Mouse (Mus musculus): ENCODE results near the gene Ddx23.

DNA sequence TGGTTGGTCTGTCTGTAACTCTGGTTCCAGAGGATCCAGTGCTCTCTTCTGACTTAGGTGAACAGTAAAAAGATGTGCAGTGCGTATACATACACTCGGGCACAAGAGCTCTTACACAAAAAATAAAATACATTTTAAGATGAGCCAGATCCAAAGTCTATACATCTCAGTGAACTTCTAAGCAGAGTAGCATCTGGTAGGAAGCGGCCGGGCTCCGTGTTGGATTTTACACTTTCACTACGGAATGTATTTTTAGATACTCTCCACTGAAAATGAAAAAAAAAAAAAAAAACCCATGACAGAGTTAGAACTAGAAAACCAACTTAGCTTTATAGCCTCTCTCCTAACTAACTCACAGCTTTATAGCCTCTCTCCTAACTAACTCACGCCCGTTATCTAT, 18.0 kb upstream of the Ddx23 start:
- no peak for TF ChIP-seq MAX (IDR thresholded peaks at IDR 0.05; ENCODE audit: low read length)
- TF ChIP-seq MEF2A (IDR thresholded peaks at IDR 0.05; ENCODE audit: extremely low read depth, insufficient replicate concordance, low read depth, low read length, poor library complexity, severe bottlenecking), result 0 out of 2 replicates have a peak, but pooled peaks have one; percentile 42
- TF ChIP-seq USF2 (IDR thresholded peaks at IDR 0.05; ENCODE audit: borderline replicate concordance in 1 of 2, insufficient read depth in 1 of 2, low read depth in 1 of 2, low read length in 2 of 2), result no peak
- no peak for TF ChIP-seq MYB (IDR thresholded peaks at IDR 0.05; ENCODE audit: low read depth, low read length)
- no peak for TF ChIP-seq TCF12 (IDR thresholded peaks at IDR 0.05; ENCODE audit: low read depth, low read length)
- TF ChIP-seq MAFK (IDR thresholded peaks at IDR 0.05; ENCODE audit: borderline replicate concordance, low read depth, low read length), result no peak
- no peak for TF ChIP-seq ZMIZ1 (IDR thresholded peaks at IDR 0.05; ENCODE audit: low read depth, low read length)
- TF ChIP-seq POLR2A (IDR thresholded peaks at IDR 0.05; ENCODE audit: control insufficient read depth in 1 of 2, insufficient read depth in 1 of 2, low read depth in 1 of 2, low read length in 2 of 2, poor library complexity in 1 of 2), result no peak
- TF ChIP-seq KAT2A (conservative IDR thresholded peaks at IDR 0.05; ENCODE audit: low read depth, low read length), result no peak
- no peak for TF ChIP-seq E2F4 (IDR thresholded peaks at IDR 0.05; ENCODE audit: borderline replicate concordance, low read depth, low read length)
- TF ChIP-seq CTCF (IDR thresholded peaks at IDR 0.05 in 2 of 3, conservative IDR thresholded peaks at IDR 0.05 in 1 of 3; ENCODE audit: control insufficient read depth in 1 of 3, insufficient read depth in 1 of 3, low read depth in 2 of 3, low read length in 3 of 3, poor library complexity in 1 of 3, severe bottlenecking in 1 of 3), result no peak
- TF ChIP-seq TBP (IDR thresholded peaks at IDR 0.05; ENCODE audit: low read depth, low read length), result no peak
- TF ChIP-seq ZC3H11A (IDR thresholded peaks at IDR 0.05; ENCODE audit: low read depth, low read length), result no peak
- no peak for TF ChIP-seq GATA1 (IDR thresholded peaks at IDR 0.05; ENCODE audit: low read depth, low read length)

Measured in MEL (cell line).